Mouse (Mus musculus) embryonic fibroblast, embryonic 13.5 days (primary cell): ENCODE data around the gene Aire.

ENCODE experiments used
- CTCF ChIP-seq: IDR thresholded peaks from 2 replicates; pipeline ENCODE4 v1.5.1; 2011; ENCODE audit warnings: mild to moderate bottlenecking, control low read depth, low read length, moderate library complexity, borderline replicate concordance; ENCODE audit not compliant: insufficient read depth
- POLR2A ChIP-seq: IDR thresholded peaks from 2 replicates; pipeline ENCODE4 v1.6.1; 2011; ENCODE audit warnings: low read depth, mild to moderate bottlenecking, control low read depth, low read length, moderate library complexity

DNA sequence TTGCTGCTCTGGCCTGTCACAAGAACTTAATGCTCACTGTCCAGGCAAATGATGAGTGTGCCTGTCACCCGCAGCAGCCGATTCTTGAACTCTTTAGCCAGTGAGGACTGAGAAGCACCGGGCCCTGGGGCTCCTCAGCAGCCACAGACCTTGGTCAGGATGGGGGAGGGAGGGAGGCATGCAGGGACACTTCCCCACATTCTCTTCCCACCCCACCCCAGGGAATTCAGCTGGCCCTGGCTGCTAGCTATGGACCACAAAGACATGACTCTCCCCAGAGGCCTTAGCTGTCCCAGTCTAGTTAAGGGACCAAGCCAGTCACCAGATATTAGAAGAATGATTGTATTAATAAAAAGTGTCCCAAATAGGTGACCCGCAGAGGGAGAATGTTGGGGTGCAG lies 30.7 kb upstream of the Aire start:
- TF ChIP-seq POLR2A (no peak), CTCF (no peak)
